Mouse (Mus musculus) heart, adult 2 months (tissue): ENCODE data around the gene Unc119b. TPM values are rescaled to one million over a fixed set of nuclear protein-coding genes. Genes with fewer than 3 reads are reported as not detected.
"Not testable (repeated sequence)": the region's sequence is repeated elsewhere in the genome, so short reads cannot be mapped to it uniquely, and the experiment has no call there.

Experiments used
- DNase-seq, 2 experiments: peaks; one replicate each; pipeline ENCODE4 v3.0.0; 2021
- H3K27ac ChIP-seq: fragments of 200-600 bp; 2 replicates; pipeline ENCODE4 v1.8.1; 2022
- H3K27me3 ChIP-seq: fragments of 200-500 bp; 2 replicates; pipeline ENCODE4 v1.6.1; 2012; ENCODE audit warnings: mild to moderate bottlenecking, low read length, inconsistent platforms, mixed read lengths; ENCODE audit not compliant: control insufficient read depth, insufficient read depth
- H3K36me3 ChIP-seq: fragments of 200-500 bp; 2 replicates; pipeline ENCODE4 v1.6.1; 2012; ENCODE audit warnings: low read length, inconsistent platforms; ENCODE audit not compliant: control insufficient read depth, insufficient read depth
- H3K4me1 ChIP-seq: fragments of 200-500 bp; 2 replicates; pipeline ENCODE4 v1.6.1; 2011; ENCODE audit warnings: low read length; ENCODE audit not compliant: control insufficient read depth, insufficient read depth
- H3K4me3 ChIP-seq: fragments of 200-600 bp; 2 replicates; pipeline ENCODE4 v1.8.1; 2022
- H3K79me2 ChIP-seq: fragments of 200-500 bp; replicated peaks from 2 replicates; pipeline ENCODE4 v1.6.1; 2012; ENCODE audit warnings: mild to moderate bottlenecking, inconsistent platforms, low read length, moderate library complexity, mixed read lengths; ENCODE audit not compliant: control insufficient read depth, insufficient read depth
- H3K9ac ChIP-seq: fragments of 200-500 bp; 2 replicates; pipeline ENCODE4 v1.6.1; 2012; ENCODE audit warnings: low read depth, mild to moderate bottlenecking, control low read depth, inconsistent platforms, low read length, mixed read lengths
- CTCF ChIP-seq: fragments of 200-600 bp; IDR thresholded peaks from 2 replicates; pipeline ENCODE4 v1.8.1; 2022; ENCODE audit warnings: antibody characterized with exemption, mild to moderate bottlenecking, moderate library complexity
- EP300 ChIP-seq: fragments of 200-500 bp; IDR thresholded peaks from 2 replicates; pipeline ENCODE4 v1.6.1; 2011; ENCODE audit warnings: low read depth, low read length, control low read depth; ENCODE audit not compliant: insufficient read depth
- POLR2A ChIP-seq: fragments of 200-500 bp; IDR thresholded peaks from 2 replicates; pipeline ENCODE4 v1.6.1; 2011; ENCODE audit warnings: mild to moderate bottlenecking, low read depth, low read length, control low read depth; ENCODE audit not compliant: insufficient read depth
- WGBS: fragments of 180-500 bp; shearing (Covaris S2); methylation state at CpG from one replicate; pipeline ENCODE4 v1.1.7; 2018; 5-methylcytosine and 5-hydroxymethylcytosine counted together
- intact Hi-C: fragments of 180-260 bp; cut with DNase I; formaldehyde crosslinking; loops from one replicate; pipeline ENCODE4 v1.15.1; 2025
- polyA plus RNA-seq: library from polyadenylated mRNA; depleted of rRNA; stranded (reverse); fragments of >200 nt; gene quantifications from 2 replicates; pipeline ENCODE4 v1.2.3, GENCODE M21; 2012
- total RNA-seq, 2 experiments: library from RNA; stranded (reverse); gene quantifications; 2 replicates each; pipeline ENCODE4 v1.2.3; 2021

Unc119b gene
- total and polyA plus RNA-seq, 3 experiments, result 15.8 to 22.0 (median 18.4) TPM

DNA sequence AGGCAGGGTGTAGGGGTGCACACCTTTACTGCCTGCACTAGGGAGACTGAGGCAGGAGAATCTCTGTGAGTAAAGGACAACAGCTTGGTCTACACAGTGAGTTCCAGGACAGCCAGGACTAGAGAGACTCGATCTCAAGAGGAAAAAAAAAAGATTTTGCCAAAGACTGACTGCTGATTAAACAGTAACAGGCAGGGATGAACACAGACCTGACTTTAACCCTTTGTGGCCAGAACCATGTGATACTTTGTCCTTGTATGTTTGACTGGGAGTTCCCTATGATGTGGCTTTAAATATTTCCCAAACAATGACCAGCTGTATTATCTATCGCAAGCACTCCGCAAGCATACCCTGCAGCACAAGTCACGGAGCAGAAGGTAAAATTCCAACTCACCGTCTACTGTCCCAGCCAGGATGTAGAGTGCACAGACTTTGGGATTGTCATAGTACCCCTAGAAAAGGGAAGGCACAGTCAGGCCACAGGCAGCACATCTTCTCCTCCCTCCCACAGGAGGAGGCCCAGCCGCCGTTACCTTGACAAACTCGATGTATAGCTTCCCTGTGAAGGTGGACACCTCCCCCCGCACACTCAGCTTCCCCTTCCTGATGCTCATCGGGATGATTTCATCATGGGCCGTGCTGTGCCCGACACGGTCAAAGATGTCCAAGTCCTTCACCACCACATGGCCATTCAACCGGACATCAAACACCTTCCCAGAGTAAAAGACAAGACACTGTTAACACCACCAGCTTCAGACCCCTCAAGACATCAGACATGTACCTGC is 15.1 kb upstream of the Unc119b start:
- peak in 1 of 2 experiments; percentile 12 for DNase-seq
- Histone ChIP-seq H3K79me2 (peaks cover 4% of the 10 kb centered on the region; the same call in 1 of the 2 replicates), H3K9ac (no peak overlapping the region), H3K27ac (no peak overlapping the region), H3K36me3 (0 out of 2 replicates have a peak, but pooled peaks cover 4% of the 10 kb centered on the region), H3K4me1 (peaks cover 18% of the 10 kb centered on the region), H3K27me3 (no peaks in the 10 kb centered on the region), H3K4me3 (no peak overlapping the region)
- 93% methylated on average over 14 of the region's 14 CpGs for WGBS
- intact Hi-C loops, result no loop called here
- TF ChIP-seq EP300 (no peak), CTCF (no peak), POLR2A (no peak)

GRCm38 (mm10) chr5:115148872-115149271 is 14.1 kb upstream of the Unc119b start:
- intact Hi-C loops, result not testable (repeated sequence)

GRCm38 (mm10) chr5:115148378-115148777 is 13.6 kb upstream of the Unc119b start:
- intact Hi-C loops, result no loop called here
- no peaks in the 10 kb centered on the region for H3K27me3 ChIP-seq
- H3K79me2 ChIP-seq, result 0 out of 2 replicates have a peak, but pooled peaks cover under 1% of the 10 kb centered on the region
- no peak overlapping the region for H3K9ac ChIP-seq
- H3K36me3 ChIP-seq, result 0 out of 2 replicates have a peak, but pooled peaks cover 4% of the 10 kb centered on the region
- TF ChIP-seq POLR2A (no peak), EP300 (no peak), CTCF (no peak)
- H3K4me3 ChIP-seq, result no peak overlapping the region
- no peak for DNase-seq
- H3K27ac ChIP-seq, result no peak overlapping the region
- peaks cover 21% of the 10 kb centered on the region for H3K4me1 ChIP-seq
- WGBS, result 91% methylated on average over 8 of the region's 8 CpGs

More at GRCm38 (mm10) chr5:115148872-115149271, 14.1 kb upstream of the Unc119b start:
- peaks cover 17% of the 10 kb centered on the region for H3K4me1 ChIP-seq
- not testable (repeated sequence) for H3K9ac ChIP-seq, DNase-seq, H3K36me3 ChIP-seq, H3K4me3 ChIP-seq, H3K27ac ChIP-seq, H3K27me3 ChIP-seq, H3K79me2 ChIP-seq
- no CpG with 5 or more reads among the region's 1 CpGs for WGBS

- peak in 1 of 2 experiments; percentile 12 for DNase-seq
- H3K9ac ChIP-seq, result no peak overlapping the region
- H3K27ac ChIP-seq, result peak overlapping the region; percentile 78
- peaks cover 20% of the 10 kb centered on the region for H3K4me1 ChIP-seq
- H3K4me3 ChIP-seq, result no peak overlapping the region
- WGBS, result 67% methylated on average over 3 of the region's 3 CpGs
- TF ChIP-seq POLR2A (no peak), EP300 (no peak), CTCF (no peak)
- H3K36me3 ChIP-seq, result 0 out of 2 replicates have a peak, but pooled peaks cover 4% of the 10 kb centered on the region
- intact Hi-C loops, result no loop called here
- H3K27me3 ChIP-seq, result no peaks in the 10 kb centered on the region
- no peaks in the 10 kb centered on the region for H3K79me2 ChIP-seq
These were observed 12.6 kb upstream of the Unc119b start for GRCm38 (mm10) chr5:115147388-115147787.

- Histone ChIP-seq H3K27me3 (no peaks in the 10 kb centered on the region), H3K9ac (no peak overlapping the region), H3K79me2 (no peaks in the 10 kb centered on the region), H3K36me3 (0 out of 2 replicates have a peak, but pooled peaks cover 4% of the 10 kb centered on the region), H3K27ac (peak overlapping the region; percentile 78), H3K4me3 (no peak overlapping the region), H3K4me1 (peaks cover 19% of the 10 kb centered on the region)
- intact Hi-C loops, result no loop called here
- TF ChIP-seq CTCF (no peak), POLR2A (no peak), EP300 (no peak)
- DNase-seq, result peak in 1 of 2 experiments; percentile 12
These were observed 12.0 kb upstream of the Unc119b start for GRCm38 (mm10) chr5:115146747-115147130.

DNA sequence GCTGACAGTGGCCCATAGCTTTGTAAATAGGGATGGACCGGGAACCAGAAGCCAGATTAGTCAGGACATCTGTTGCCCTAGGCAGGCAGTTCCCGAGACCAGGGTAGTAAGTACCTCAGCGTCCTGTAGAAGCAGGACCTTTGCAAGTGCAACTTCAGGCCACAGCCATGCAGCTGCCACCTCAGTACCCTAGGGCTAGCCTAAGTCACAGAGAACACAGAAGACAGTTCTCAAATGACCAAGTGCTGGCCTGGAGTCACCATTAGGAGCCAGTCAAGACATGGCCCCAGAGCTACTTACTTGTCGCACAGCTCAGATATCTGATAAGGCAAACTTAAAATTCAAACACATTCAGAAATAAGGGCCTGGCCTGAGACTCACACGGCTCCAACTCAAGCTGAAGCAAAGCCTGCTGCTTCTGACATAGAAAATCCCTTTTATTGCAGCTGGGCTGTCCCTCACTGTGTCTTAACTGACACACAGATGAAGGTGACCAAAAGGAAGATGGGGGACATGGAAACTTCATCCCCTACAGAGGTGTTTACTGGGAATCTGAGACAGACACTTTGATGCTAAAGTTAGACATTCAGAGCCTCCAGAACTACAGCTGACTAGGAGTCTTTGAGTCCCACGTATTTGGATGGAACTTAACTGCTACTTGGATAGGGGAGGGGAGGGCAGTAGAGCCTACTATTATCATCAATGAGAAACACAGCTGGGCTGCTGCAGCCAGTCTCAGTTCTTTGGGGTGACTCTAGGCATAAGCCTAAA is 11.4 kb upstream of the Unc119b start:
- Histone ChIP-seq H3K4me1 (peaks cover 16% of the 10 kb centered on the region), H3K9ac (no peak overlapping the region), H3K79me2 (no peaks in the 10 kb centered on the region), H3K27ac (peak overlapping the region; percentile 78), H3K4me3 (no peak overlapping the region), H3K36me3 (0 out of 2 replicates have a peak, but pooled peaks cover 4% of the 10 kb centered on the region), H3K27me3 (no peaks in the 10 kb centered on the region)
- peak in 1 of 2 experiments; percentile 10 for DNase-seq
- TF ChIP-seq CTCF (no peak), POLR2A (no peak), EP300 (no peak)
- WGBS, result 53% methylated on average over 6 of the region's 6 CpGs
- intact Hi-C loops, result no loop called here
